Mouse (Mus musculus) ES-Bruce4 (cell line): ENCODE measurements around the gene Zfand4.

ENCODE experiments used
- CTCF ChIP-seq: IDR thresholded peaks from one replicate; pipeline ENCODE4 v1.8.1; 2011; ENCODE audit warnings: low read depth, low read length
- EP300 ChIP-seq: IDR thresholded peaks from 2 replicates; pipeline ENCODE4 v1.6.1; 2011; ENCODE audit warnings: low read depth, low read length; ENCODE audit not compliant: insufficient read depth
- POLR2A ChIP-seq: IDR thresholded peaks from one replicate; pipeline ENCODE4 v1.8.1; 2011; ENCODE audit warnings: low read length; ENCODE audit not compliant: insufficient read depth

GRCm38 (mm10) chr6:116267110-116267423 is 3.0 kb downstream of the Zfand4 start:
- no peak for TF ChIP-seq POLR2A
- TF ChIP-seq CTCF, result no peak
- TF ChIP-seq EP300, result no peak
